Mouse (Mus musculus) testis, adult 2 months (tissue): ENCODE measurements around the gene AA467197. TPM values are rescaled to one million over a fixed set of nuclear protein-coding genes. Genes with fewer than 3 reads are reported as not detected.

Experiments
- H3K27ac ChIP-seq: fragments of 200-500 bp; 2 replicates; pipeline ENCODE4 v1.5.1; 2012; ENCODE audit warnings: low read depth, low read length; ENCODE audit not compliant: control insufficient read depth, insufficient read depth
- H3K27me3 ChIP-seq: fragments of 200-500 bp; 2 replicates; pipeline ENCODE4 v1.6.1; 2012; ENCODE audit warnings: mild to moderate bottlenecking, low read length, moderate library complexity; ENCODE audit not compliant: control insufficient read depth, insufficient read depth
- H3K36me3 ChIP-seq: fragments of 200-500 bp; 2 replicates; pipeline ENCODE4 v1.6.1; 2012; ENCODE audit warnings: mild to moderate bottlenecking, low read length; ENCODE audit not compliant: control insufficient read depth, insufficient read depth
- H3K4me1 ChIP-seq: fragments of 200-500 bp; 2 replicates; pipeline ENCODE4 v1.6.1; 2012; ENCODE audit warnings: low read length; ENCODE audit not compliant: control insufficient read depth, insufficient read depth
- H3K4me3 ChIP-seq: fragments of 200-500 bp; 2 replicates; pipeline ENCODE4 v1.5.1; 2012; ENCODE audit warnings: low read depth, mild to moderate bottlenecking, low read length, moderate library complexity, mixed read lengths; ENCODE audit not compliant: control insufficient read depth
- CTCF ChIP-seq: fragments of 200-500 bp; IDR thresholded peaks from 2 replicates; pipeline ENCODE4 v1.5.1; 2012; ENCODE audit warnings: low read depth, mild to moderate bottlenecking, inconsistent platforms, low read length, moderate library complexity; ENCODE audit not compliant: control insufficient read depth, insufficient read depth, insufficient replicate concordance
- POLR2A ChIP-seq: fragments of 200-500 bp; IDR thresholded peaks from 2 replicates; pipeline ENCODE4 v1.6.1; 2012; ENCODE audit warnings: low read depth, mild to moderate bottlenecking, inconsistent platforms, low read length, moderate library complexity; ENCODE audit not compliant: control insufficient read depth
- polyA plus RNA-seq: library from polyadenylated mRNA; depleted of rRNA; stranded (reverse); fragments of >200 nt; gene quantifications from 2 replicates; pipeline ENCODE4 v1.2.3, GENCODE M21; 2012

Gene AA467197
- polyA plus RNA-seq, 1 experiment: 157 TPM

DNA sequence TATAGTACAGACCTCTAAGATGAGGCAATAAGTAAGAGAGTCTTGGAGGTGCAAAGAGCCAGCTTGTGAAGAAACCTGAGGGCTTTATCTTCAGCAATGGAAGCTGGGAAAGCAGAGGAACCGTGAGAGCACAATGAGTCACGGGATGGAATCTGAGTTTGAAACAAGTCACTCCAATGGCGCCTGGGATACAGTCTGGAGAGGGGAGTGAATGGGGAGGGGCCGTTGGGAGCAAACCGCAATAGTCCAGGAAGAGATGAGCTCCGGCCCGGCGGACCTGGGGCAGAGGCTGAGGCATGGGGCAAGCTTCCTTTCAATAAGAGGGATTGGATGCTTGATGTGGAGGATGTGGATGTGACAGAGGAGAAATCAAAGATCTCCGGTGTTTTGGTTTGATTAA is 28.0 kb upstream of the AA467197 start:
- H3K27ac ChIP-seq: no peak overlapping the region
- H3K4me1 ChIP-seq: peaks cover 14% of the 10 kb centered on the region
- H3K36me3 ChIP-seq: no peaks in the 10 kb centered on the region
- no peak for TF ChIP-seq CTCF
- TF ChIP-seq POLR2A: no peak
- H3K27me3 ChIP-seq: no peaks in the 10 kb centered on the region
- H3K4me3 ChIP-seq: peak overlapping the region; percentile 11

DNA sequence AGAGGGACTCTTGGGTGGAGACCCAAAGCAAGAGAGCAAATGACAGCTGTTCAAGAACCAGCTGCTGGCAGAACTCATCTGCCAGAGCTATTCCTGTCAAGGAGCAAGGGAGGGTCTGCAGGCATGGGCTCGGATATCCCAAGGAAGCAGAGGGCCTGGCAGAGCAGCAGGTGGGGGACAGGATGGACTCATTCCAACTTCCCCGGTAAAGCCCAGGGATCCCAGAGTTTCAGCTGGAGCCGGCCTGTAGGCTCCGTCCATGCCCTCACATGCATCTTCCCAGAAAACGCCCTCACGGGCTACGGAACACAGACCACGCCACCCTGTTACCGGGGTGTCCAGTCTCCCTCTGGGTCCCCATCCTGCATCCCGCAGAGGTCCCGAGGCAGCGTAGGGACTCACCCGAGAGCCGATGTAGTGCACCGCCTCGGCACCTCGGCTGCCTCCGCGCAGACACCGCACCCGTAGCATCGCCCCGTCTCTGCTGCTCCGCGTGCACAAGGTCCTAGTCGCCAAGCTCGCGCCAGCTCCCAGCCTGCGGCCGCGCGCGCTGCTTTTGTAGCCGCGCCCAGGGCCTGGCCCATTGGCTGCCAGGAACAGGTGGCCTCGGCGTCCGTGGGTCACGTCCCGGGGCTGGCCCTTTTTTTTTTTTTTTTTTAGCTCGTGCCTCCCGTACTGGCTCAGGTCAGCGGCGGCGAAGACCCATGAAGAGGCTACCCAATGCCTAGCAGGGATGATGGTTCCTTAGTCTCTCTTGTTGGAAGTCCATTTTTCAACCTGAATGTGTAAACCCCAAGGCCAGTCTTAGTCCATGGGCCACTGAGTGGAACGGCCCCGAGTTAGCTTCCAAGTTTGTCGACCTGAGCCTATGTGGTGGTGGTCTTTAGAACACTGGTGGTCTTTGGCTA is 25.8 kb upstream of the AA467197 start, which contains the start of gene Gatm:
Gene Gatm, minus strand, starts transcription at position 558 of the 908 bp plus-strand sequence.
- Histone ChIP-seq H3K4me1 (peaks cover 14% of the 10 kb centered on the region), H3K36me3 (no peaks in the 10 kb centered on the region), H3K27ac (peak within 1 kb of the TSS; percentile 63), H3K4me3 (peak within 1 kb of the TSS; percentile 85), H3K27me3 (no peaks in the 10 kb centered on the region)
- TF ChIP-seq CTCF: no peak
- peak; percentile 81 for TF ChIP-seq POLR2A

DNA sequence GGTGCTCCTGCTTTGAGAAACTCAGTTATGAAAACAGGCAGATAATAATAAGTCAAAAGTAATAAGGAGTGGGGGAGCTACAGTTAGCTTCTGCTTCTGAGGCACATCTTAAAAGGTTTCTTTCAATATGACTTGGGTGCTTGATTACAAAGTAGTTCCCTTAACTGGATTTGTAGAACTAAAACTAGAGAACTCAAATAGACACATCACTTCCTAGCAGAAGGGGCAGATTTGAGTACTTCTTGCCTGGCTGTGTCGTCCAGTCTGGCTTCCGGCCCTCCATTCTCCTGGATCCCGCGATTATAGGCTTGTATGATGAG is 25.2 kb upstream of the AA467197 start:
- H3K4me1 ChIP-seq: peaks cover 14% of the 10 kb centered on the region
- TF ChIP-seq POLR2A (no peak), CTCF (no peak)
- no peaks in the 10 kb centered on the region for H3K27me3 ChIP-seq
- peak overlapping the region; percentile 63; the same call in 1 of the 2 replicates for H3K27ac ChIP-seq
- H3K4me3 ChIP-seq: peak overlapping the region; percentile 85; the same call in 1 of the 2 replicates
- no peaks in the 10 kb centered on the region for H3K36me3 ChIP-seq

DNA sequence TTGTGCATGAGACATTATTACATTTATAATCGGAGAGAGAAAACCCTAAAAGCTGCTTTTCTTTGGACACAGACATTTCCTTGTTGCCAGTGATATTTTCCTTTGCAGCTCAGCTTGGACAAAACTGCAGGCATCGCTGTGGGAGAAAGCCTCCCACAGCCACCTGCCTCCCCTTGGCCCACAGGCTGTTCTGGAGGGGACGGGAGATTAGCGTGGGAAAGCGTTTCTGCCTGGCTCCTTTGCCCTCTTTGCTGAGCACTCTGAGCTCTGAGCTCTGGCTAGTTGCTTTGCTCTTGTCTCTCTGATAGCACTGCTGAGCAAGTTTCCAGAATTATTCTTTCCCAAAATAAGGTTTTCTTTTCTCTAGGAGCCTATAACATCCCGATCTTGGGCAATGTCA is 20.5 kb upstream of the AA467197 start:
- Histone ChIP-seq H3K4me3 (no peak overlapping the region), H3K27ac (0 out of 2 replicates have a peak overlapping the region, but pooled peaks have one; percentile 13), H3K27me3 (no peaks in the 10 kb centered on the region), H3K36me3 (no peaks in the 10 kb centered on the region), H3K4me1 (peaks cover 6% of the 10 kb centered on the region)
- TF ChIP-seq POLR2A: no peak
- no peak for TF ChIP-seq CTCF

DNA sequence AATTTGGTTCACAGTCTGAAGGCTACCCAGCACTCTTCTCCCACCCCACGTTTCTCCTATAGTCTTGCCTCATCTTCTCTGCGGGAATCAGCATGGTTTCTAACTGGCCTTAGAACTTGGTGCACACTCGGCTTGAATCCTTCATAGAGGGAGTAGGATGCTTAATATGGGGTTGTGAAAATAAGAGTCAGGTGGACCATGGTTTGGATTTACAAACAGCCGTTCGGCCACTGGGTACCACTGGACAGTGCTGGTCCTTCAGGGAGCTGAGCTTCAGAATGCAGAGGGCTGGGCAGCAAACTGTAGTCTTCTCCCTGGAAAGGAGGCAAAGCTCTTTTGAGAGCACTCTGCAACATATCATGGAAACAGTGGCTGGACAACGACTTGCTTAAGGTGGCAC is 19.0 kb upstream of the AA467197 start:
- Histone ChIP-seq H3K36me3 (no peaks in the 10 kb centered on the region), H3K27me3 (no peaks in the 10 kb centered on the region), H3K4me3 (no peak overlapping the region), H3K4me1 (no peaks in the 10 kb centered on the region), H3K27ac (peak overlapping the region; percentile 62)
- TF ChIP-seq POLR2A: no peak
- no peak for TF ChIP-seq CTCF

DNA sequence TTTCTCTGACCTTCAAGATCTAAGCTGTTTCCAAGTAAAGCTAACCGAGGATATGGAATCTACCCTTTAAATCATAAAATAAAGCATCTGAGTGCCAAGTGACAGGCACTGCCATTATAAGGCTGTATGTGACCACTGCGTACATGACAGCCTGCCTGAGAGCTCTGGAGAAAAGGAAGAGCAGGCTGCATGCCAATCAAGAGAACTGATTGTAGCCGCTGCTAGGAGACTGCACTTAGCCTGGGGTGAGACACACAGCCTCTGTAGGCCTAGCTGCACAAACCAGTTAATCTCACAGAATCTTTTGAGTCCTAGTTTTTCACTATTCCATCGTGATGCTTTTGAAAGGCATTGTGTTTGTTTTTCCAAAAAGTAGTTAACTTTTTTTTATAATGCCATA is 18.1 kb upstream of the AA467197 start:
- Histone ChIP-seq H3K4me1 (no peaks in the 10 kb centered on the region), H3K4me3 (no peak overlapping the region), H3K27ac (0 out of 2 replicates have a peak overlapping the region, but pooled peaks have one; percentile 40), H3K36me3 (no peaks in the 10 kb centered on the region), H3K27me3 (no peaks in the 10 kb centered on the region)
- TF ChIP-seq CTCF (no peak), POLR2A (no peak)

DNA sequence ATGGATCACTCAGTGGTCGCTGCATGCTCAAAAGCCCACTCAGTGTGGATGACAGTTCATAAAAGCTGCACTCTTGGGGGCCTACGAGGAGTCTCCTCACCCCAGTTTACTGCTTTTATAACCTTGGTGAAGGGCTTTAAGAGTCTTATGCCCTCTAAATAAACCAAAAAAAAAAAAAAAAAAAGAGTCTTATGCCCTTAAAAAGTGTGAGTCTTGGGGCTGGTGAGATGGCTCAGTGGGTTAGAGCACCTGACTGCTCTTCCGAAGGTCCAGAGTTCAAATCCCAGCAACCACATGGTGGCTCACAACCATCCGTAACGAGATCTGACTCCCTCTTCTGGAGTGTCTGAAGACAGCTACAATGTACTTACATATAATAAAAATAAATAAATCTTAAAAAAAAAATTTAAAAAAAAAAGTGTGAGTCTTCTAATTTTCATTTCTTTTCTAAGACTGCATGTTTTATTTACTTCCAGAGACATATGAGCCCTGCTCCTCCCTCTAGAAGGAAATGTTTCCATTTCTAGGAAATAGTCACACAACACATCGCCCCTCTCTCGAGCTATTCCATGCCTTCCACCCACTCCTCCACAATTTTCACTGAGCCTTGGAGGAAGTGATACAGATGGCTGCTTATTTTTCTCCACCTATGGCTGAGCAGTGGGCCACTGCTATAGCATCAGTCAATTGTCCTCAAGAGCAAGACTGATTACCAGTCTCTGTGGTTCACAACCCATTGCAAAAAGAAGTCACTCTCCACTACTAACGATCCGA is 15.3 kb upstream of the AA467197 start:
- Histone ChIP-seq H3K36me3 (no peaks in the 10 kb centered on the region), H3K27me3 (no peaks in the 10 kb centered on the region)

More for the DNA sequence above, 15.3 kb upstream of the AA467197 start:
- no peak for TF ChIP-seq POLR2A
- no peak for TF ChIP-seq CTCF
- H3K4me1 ChIP-seq: no peaks in the 10 kb centered on the region
- H3K4me3 ChIP-seq: no peak overlapping the region
- H3K27ac ChIP-seq: no peak overlapping the region
